Mouse (Mus musculus): Measurements from ENCODE around the gene Svs1. TPM values are rescaled to one million over a fixed set of nuclear protein-coding genes. Genes with fewer than 3 reads are reported as not detected.

The Svs1 gene
- polyA plus RNA-seq, 1 experiment from 2014 or later: not detected

DNA sequence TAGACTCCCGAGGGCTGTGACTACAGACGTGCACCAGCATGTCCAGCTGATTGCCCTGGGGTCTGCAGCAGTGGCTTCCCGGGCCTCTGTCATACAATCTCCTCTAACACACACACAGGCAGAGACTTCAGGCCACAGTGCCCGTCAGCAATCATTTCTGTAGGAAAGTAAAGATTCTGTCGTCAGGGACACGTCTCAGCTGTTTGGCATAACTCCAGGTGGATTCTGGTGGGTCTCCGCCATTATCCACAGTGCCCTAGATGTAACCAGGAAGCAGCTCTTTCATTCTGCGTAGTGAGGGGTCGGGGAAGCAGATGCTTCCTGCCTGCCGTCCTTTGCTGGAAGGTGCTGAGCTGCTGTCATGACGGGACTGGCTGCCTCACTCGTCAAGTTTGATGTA lies 30.5 kb downstream of the Svs1 start:
- Histone ChIP-seq H3K9me3 (replicated peaks; ENCODE audit: low read length) (no peaks in the 10 kb centered on the region), H3K9ac (ENCODE audit: low read depth, low read length) (no peak overlapping the region), H3K36me3 (ENCODE audit: insufficient read depth, low read length) (no peaks in the 10 kb centered on the region), H3K4me1 (replicated peaks; ENCODE audit: insufficient read depth, low read length) (no peaks in the 10 kb centered on the region), H3K4me2 (ENCODE audit: low read length) (no peak overlapping the region), H3K4me3 (replicated peaks; ENCODE audit: low read depth, low read length) (no peak overlapping the region), H3K27me3 (ENCODE audit: insufficient read depth, low read length) (no peaks in the 10 kb centered on the region), H3K27ac (no peak overlapping the region)
- DNase-seq (ENCODE audit: low spot score): peak; percentile 41
- no peak for ATAC-seq (replicated peaks; ENCODE audit: low FRiP score, low read depth)
- no peak for TF ChIP-seq CTCF (IDR thresholded peaks at IDR 0.05; ENCODE audit: low read depth)
- 53% methylated on average over 12 of the region's 12 CpGs for WGBS

DNA sequence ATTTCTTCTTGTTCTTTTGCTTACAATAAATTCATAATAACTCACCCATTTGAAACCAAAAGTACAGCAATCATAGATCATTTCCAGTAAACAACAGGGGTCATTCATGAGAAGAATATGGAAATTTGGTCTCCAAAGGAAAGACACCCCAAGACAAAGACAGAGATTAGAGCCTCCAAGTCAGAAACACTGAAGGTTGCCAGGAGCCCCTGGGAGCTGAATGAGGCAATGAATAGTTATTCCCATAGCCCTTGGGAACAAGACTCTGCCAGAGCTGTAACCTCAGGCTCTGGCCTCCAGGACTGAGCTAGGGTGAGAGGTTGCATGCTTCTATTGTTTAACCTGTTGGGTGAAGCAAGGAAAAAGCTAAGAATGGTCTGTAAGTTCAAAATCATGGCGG lies 32.7 kb downstream of the Svs1 start:
- no peak for ATAC-seq (replicated peaks; ENCODE audit: low FRiP score, low read depth)
- no peak for TF ChIP-seq CTCF (IDR thresholded peaks at IDR 0.05; ENCODE audit: low read depth)
- H3K36me3 ChIP-seq (ENCODE audit: insufficient read depth, low read length): no peaks in the 10 kb centered on the region

DNA sequence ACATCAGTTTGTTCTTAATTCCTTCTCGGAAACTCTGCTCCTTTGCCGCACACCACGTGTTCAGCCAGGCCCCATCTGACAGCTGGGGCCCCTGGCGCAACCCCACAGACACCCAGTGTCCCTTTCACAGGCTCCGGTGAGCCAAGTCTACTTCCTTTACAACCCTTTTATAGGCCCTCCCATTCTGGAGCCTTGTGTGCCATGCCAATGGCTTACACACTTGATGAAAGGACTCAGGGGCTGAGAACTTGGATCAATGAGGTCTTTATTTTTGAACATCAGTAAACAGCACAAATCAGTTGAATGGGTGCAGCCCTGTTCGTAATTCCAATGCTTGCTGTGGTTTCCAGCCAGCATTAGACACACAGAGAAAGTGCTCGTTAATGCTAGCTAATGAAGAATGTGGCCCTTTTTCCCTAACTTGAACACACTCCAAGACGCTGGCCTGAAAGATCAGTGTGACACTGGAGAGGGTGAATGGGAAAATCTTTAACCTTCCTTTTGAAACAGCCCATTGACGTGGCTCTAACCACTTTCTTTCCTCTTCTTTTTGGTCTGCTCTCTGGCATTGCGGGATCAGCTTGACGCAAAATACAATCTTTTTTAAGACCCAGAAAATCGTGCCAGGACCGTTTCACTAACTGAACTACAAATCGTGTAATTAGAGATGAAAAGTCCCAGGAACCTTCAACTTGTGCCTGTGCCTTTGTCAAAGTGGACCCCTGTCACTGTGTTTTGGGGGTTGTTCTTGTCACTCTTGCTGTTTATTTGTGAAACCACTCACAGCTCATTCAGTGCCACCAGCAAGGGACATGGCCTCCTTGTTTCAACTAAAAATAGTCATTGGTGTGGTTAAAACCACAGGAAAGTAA lies 34.7 kb downstream of the Svs1 start:
- ATAC-seq (replicated peaks; ENCODE audit: low FRiP score, low read depth) (no peak), DNase-seq (ENCODE audit: low spot score) (no peak)
- no peaks in the 10 kb centered on the region for H3K4me1 ChIP-seq (replicated peaks; ENCODE audit: insufficient read depth, low read length)
- no peak overlapping the region for H3K4me3 ChIP-seq (replicated peaks; ENCODE audit: low read depth, low read length)
- H3K27me3 ChIP-seq (ENCODE audit: insufficient read depth, low read length): no peaks in the 10 kb centered on the region
- no peak overlapping the region for H3K9ac ChIP-seq (ENCODE audit: low read depth, low read length)
- no peaks in the 10 kb centered on the region for H3K36me3 ChIP-seq (ENCODE audit: insufficient read depth, low read length)
- WGBS: 59% methylated on average over 14 of the region's 14 CpGs
- TF ChIP-seq CTCF (IDR thresholded peaks at IDR 0.05; ENCODE audit: low read depth): no peak
- no peaks in the 10 kb centered on the region for H3K9me3 ChIP-seq (replicated peaks; ENCODE audit: low read length)
- H3K4me2 ChIP-seq (ENCODE audit: low read length): no peak overlapping the region
- no peak overlapping the region for H3K27ac ChIP-seq

More for the DNA sequence above, 32.7 kb downstream of the Svs1 start:
- Histone ChIP-seq H3K4me3 (replicated peaks; ENCODE audit: low read depth, low read length) (no peak overlapping the region), H3K27ac (no peak overlapping the region), H3K4me2 (ENCODE audit: low read length) (no peak overlapping the region), H3K27me3 (ENCODE audit: insufficient read depth, low read length) (no peaks in the 10 kb centered on the region), H3K4me1 (replicated peaks; ENCODE audit: insufficient read depth, low read length) (no peaks in the 10 kb centered on the region), H3K9me3 (replicated peaks; ENCODE audit: low read length) (no peaks in the 10 kb centered on the region), H3K9ac (ENCODE audit: low read depth, low read length) (no peak overlapping the region)
- DNase-seq (ENCODE audit: low spot score): no peak
- 91% methylated on average over 1 of the region's 1 CpGs for WGBS

DNA sequence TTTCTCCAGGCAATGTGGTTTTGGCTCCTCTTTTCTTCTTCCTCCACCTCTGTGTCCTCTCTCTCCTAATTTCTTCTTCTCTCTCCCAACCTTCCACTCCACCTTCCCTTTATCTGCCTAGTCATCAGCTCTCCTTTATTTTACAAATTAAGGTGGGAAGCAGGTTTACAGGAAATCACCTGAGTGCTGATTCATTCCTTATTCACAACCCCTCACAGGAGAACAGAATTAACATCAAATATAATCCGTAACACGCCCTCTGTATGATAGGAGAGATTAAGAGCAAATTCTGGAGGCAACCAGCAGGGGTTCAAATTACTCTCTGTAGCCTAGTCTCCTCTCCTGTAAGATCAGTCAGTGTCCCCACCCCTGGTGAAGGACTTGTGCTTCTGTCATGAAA lies 35.7 kb downstream of the Svs1 start:
- H3K4me2 ChIP-seq (ENCODE audit: low read length): no peak overlapping the region
- H3K4me3 ChIP-seq (replicated peaks; ENCODE audit: low read depth, low read length): no peak overlapping the region
- H3K27me3 ChIP-seq (ENCODE audit: insufficient read depth, low read length): no peaks in the 10 kb centered on the region
- H3K9ac ChIP-seq (ENCODE audit: low read depth, low read length): no peak overlapping the region
- 82% methylated on average over 2 of the region's 2 CpGs for WGBS
- H3K9me3 ChIP-seq (replicated peaks; ENCODE audit: low read length): no peaks in the 10 kb centered on the region
- no peaks in the 10 kb centered on the region for H3K4me1 ChIP-seq (replicated peaks; ENCODE audit: insufficient read depth, low read length)
- no peaks in the 10 kb centered on the region for H3K36me3 ChIP-seq (ENCODE audit: insufficient read depth, low read length)
- ATAC-seq (replicated peaks; ENCODE audit: low FRiP score, low read depth) (no peak), DNase-seq (ENCODE audit: low spot score) (no peak)
- no peak for TF ChIP-seq CTCF (IDR thresholded peaks at IDR 0.05; ENCODE audit: low read depth)
- no peak overlapping the region for H3K27ac ChIP-seq

DNA sequence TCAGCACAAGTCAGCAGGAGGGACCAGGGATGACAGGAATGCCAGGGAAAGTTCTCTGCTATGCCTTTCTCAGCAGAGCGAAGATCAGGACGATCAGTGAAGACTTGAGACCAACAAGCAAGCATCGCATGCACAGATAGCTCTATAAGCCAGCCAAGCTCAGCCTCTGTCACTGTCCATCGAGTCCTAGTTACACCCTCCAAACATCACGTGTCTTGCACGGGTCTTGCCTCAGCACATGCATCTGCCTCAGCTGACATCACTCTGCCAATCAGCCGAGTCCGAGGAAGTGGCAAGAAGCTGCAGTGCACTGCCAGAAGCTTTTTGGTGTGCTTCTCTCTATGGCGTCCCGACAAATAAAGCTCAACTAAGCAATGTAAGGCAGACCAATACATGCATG lies 36.7 kb downstream of the Svs1 start:
- ATAC-seq (replicated peaks; ENCODE audit: low FRiP score, low read depth) (no peak), DNase-seq (ENCODE audit: low spot score) (no peak)
- TF ChIP-seq CTCF (IDR thresholded peaks at IDR 0.05; ENCODE audit: low read depth): no peak
- Histone ChIP-seq H3K4me2 (ENCODE audit: low read length) (no peak overlapping the region), H3K4me1 (replicated peaks; ENCODE audit: insufficient read depth, low read length) (no peaks in the 10 kb centered on the region), H3K36me3 (ENCODE audit: insufficient read depth, low read length) (no peaks in the 10 kb centered on the region), H3K27me3 (ENCODE audit: insufficient read depth, low read length) (no peaks in the 10 kb centered on the region), H3K9me3 (replicated peaks; ENCODE audit: low read length) (no peaks in the 10 kb centered on the region), H3K27ac (no peak overlapping the region), H3K4me3 (replicated peaks; ENCODE audit: low read depth, low read length) (no peak overlapping the region), H3K9ac (ENCODE audit: low read depth, low read length) (no peak overlapping the region)
- 75% methylated on average over 10 of the region's 10 CpGs for WGBS

DNA sequence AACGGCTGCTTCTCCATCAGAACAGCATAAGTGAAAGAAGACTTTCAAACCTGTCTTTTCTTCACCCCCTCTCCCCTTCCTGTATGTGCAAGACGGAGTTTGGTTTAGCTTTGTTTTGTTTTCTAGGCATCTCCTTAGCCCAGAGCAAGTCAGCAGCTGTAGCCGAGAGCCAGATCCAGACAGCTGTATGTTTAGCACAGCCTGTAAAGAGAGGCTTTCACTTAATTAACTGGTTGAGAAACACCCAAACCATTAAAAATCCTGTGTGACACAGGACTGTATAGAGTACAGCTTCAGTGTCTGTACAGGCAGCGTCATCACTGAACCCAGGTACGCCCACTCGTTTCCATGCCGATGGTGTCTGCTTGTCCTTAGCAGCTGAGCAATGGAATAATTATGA lies 38.6 kb downstream of the Svs1 start:
- WGBS: 79% methylated on average over 7 of the region's 7 CpGs
- H3K27ac ChIP-seq: no peak overlapping the region
- H3K36me3 ChIP-seq (ENCODE audit: insufficient read depth, low read length): no peaks in the 10 kb centered on the region
- no peak for ATAC-seq (replicated peaks; ENCODE audit: low FRiP score, low read depth)
- H3K9ac ChIP-seq (ENCODE audit: low read depth, low read length): no peak overlapping the region
- TF ChIP-seq CTCF (IDR thresholded peaks at IDR 0.05; ENCODE audit: low read depth): no peak
- H3K27me3 ChIP-seq (ENCODE audit: insufficient read depth, low read length): no peaks in the 10 kb centered on the region
- no peak overlapping the region for H3K4me3 ChIP-seq (replicated peaks; ENCODE audit: low read depth, low read length)
- no peak for DNase-seq (ENCODE audit: low spot score)
- no peaks in the 10 kb centered on the region for H3K9me3 ChIP-seq (replicated peaks; ENCODE audit: low read length)
- H3K4me2 ChIP-seq (ENCODE audit: low read length): no peak overlapping the region
- no peaks in the 10 kb centered on the region for H3K4me1 ChIP-seq (replicated peaks; ENCODE audit: insufficient read depth, low read length)

Measured in kidney, postnatal 0 days (tissue).